Mouse (Mus musculus) splenic B cell, adult 2 months (primary cell): ENCODE results near the gene Pnpo.
A peak's percentile ranks its signal among the peaks of the same experiment; 100 is the strongest.

Source experiments
- DNase-seq: peaks from one replicate; pipeline ENCODE4 v3.0.0-alpha.2; 2011; ENCODE audit warnings: low read depth, low spot score
- H3K27me3 ChIP-seq: 2 replicates; pipeline ENCODE4 v1.6.1; 2012; ENCODE audit warnings: mild to moderate bottlenecking, low read length, moderate library complexity, mixed read lengths; ENCODE audit not compliant: control insufficient read depth, poor library complexity, insufficient read depth, severe bottlenecking
- H3K36me3 ChIP-seq: 2 replicates; pipeline ENCODE4 v1.6.1; 2012; ENCODE audit warnings: mild to moderate bottlenecking, low read length, moderate library complexity, mixed read lengths; ENCODE audit not compliant: control insufficient read depth, poor library complexity, insufficient read depth, severe bottlenecking

Gene Pnpo

DNA sequence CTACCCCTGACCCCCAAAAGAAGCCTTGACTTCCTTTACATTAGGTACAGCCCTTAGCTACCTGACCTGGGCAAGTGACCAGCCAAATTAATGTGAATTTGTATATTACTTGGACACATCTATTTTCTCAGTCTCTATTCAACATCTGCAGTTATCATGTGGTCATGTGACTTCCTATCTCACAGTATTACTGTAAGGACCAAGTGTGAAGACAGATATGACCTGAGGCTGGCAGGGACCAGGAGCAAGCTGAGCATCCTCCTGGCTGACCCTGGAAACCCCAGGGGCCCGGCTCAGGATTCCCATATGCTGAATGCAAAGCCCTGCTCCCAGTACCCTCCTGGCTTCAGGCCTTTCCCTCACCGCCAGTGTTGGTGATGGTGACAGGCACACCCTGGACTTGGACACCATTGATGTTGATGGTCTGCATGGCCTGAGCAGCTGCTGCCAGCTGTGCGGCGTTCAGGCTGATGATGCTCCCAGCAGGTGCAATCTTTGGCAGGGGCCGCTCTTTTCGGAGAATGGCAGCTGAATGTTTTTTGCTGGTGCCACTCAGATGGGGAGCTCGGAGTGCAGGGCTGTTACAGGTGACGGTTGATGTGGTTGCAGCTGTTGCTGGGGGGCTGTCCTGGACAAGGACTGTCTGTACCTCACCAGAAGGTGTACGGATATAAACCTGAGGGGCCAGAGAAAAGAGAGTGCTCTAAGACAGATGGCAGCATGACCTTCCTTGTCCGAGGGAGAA is 13.4 kb upstream of the Pnpo start:
- Histone ChIP-seq H3K36me3 (peaks cover 25% of the 10 kb centered on the region), H3K27me3 (no peaks in the 10 kb centered on the region)
- no peak for DNase-seq

GRCm38 (mm10) chr11:96956009-96956724 is 12.4 kb upstream of the Pnpo start:
- DNase-seq = no peak
- Histone ChIP-seq H3K36me3 (peaks cover 20% of the 10 kb centered on the region), H3K27me3 (no peaks in the 10 kb centered on the region)

DNA sequence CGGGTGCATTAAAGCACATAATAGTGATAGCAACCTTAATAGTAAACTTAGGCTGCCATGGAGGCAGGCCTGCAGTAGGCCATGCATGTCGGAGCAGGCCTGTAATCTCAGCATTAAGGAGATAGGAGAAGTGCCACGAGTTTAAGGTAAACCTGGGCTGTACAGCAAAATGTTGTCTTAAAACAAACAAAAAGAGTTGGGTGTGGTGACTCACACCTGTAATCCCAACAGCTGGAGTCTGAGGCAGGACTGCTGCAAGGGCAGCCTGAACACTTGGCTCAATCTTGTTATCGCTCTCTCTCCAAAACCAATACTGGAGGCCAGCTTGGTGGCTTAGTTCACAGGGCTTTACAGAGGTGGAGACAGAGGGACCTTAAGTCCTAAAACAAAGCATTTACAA is 11.3 kb upstream of the Pnpo start:
- no peak for DNase-seq
- Histone ChIP-seq H3K27me3 (no peaks in the 10 kb centered on the region), H3K36me3 (peaks cover 13% of the 10 kb centered on the region)

GRCm38 (mm10) chr11:96952896-96953295 is 9.1 kb upstream of the Pnpo start:
- Histone ChIP-seq H3K36me3 (peaks cover 13% of the 10 kb centered on the region), H3K27me3 (no peaks in the 10 kb centered on the region)
- no peak for DNase-seq

DNA sequence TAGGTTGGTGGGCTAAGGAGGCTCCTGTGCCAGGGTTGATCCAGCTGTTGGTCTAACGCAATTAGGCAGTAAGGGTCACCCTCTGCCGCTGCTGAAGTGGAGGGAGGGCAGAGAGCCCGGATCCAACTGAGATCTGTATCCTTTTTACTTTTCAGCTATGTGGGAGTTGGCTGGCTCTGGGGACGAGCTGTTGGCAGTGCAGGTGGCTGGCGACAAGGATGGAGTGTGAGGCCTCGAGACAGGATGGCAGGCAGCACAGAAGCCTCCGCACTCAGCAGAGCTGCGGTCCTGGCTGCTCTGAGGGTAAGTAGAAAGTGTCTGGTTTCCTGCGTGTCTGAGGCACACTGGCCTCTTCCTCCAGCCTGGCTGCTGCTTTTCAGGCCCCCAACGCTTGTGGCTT is 8.6 kb upstream of the Pnpo start:
- Histone ChIP-seq H3K36me3 (peaks cover 11% of the 10 kb centered on the region), H3K27me3 (no peaks in the 10 kb centered on the region)

DNA sequence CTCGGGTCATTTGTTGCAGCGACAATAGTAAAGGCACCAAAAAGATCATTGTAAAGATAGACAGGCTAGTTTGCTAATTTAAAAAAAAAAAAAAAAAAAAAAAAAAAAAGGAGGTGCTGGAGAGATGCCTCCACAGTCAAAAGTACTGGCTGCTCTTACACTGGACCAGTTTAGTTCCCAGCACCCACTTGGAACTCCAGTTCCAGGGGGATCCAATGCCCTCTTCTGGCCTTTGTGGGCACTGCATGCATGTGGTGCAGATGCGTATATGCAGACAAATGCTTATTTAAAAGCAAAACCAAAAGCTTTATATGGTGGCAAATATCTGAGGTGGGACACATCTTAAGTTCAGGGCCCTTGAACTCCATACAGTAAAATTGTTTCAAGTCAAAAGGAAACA is 7.0 kb upstream of the Pnpo start:
- DNase-seq = peak; percentile 53
- no peaks in the 10 kb centered on the region for H3K27me3 ChIP-seq

More for the DNA sequence above, 8.6 kb upstream of the Pnpo start:
- no peak for DNase-seq

DNA sequence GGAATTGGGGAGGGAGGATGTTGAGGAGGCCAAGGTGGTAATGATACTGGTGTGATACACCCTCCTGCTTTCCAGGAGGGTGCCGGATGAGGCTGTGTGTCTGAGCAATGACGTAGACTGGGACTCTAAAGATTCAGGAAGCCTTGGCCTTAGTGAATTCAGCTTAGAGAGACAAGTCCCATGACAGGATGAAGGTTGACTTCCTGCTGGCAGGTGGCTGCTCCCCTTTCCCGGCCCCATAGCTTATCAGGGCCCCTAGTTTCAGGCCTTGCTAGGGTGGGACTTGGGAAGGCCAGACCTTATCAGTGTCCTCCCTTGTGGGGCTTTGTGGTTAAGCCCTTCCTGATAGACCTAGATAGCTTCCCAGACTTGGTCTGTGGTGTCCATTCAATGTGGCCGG is 4.1 kb upstream of the Pnpo start:
- no peak for DNase-seq
- H3K27me3 ChIP-seq = no peaks in the 10 kb centered on the region

More for the DNA sequence above, 7.0 kb upstream of the Pnpo start:
- H3K36me3 ChIP-seq = peaks cover 7% of the 10 kb centered on the region; the same call in 1 of the 2 replicates

GRCm38 (mm10) chr11:96946498-96946897 is 2.7 kb upstream of the Pnpo start:
- Histone ChIP-seq H3K36me3 (no peaks in the 10 kb centered on the region), H3K27me3 (no peaks in the 10 kb centered on the region; the same call in 1 of the 2 replicates)
- DNase-seq = no peak

More for the DNA sequence above, 4.1 kb upstream of the Pnpo start:
- peaks cover 1% of the 10 kb centered on the region; the same call in 1 of the 2 replicates for H3K36me3 ChIP-seq

DNA sequence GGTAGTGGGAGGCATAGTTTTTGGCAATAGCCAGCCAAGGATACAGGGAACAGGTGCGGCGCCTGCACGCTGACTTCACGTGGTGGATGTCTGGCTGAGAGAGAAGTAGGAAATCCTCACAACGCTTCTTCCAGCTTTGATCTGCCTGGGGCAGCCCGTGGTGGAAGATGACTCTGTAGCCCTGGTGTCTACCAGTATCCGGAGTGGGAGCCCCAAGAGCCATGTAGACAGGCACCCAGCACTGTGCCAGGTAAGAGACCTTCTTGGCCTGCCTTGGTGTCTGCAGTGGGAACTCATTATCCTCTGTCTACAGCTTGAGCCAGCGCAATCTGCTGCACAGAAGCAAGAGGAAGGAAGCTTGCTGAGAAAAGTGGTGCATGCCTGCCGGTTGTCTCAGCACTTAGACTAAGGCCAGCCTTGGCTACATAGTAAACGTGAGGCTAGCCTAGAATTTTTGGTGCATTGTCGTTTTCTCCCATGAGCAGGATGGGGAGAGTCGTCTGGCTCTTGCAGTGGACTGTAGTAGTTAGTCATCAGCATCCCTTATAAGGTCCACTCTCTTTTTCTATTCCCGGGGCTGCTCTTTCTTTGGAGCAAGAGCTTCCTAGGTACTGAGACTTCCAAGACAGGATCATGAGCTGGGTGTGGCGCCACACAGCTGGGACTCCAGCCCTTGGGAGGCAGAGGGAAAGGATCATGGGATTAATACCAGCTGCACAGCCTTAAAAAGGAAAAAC is 1.2 kb upstream of the Pnpo start:
- DNase-seq = peak; percentile 17
- Histone ChIP-seq H3K36me3 (no peaks in the 10 kb centered on the region), H3K27me3 (no peaks in the 10 kb centered on the region; the same call in 1 of the 2 replicates)

- no peaks in the 10 kb centered on the region; the same call in 1 of the 2 replicates for H3K27me3 ChIP-seq
- no peak for DNase-seq
- H3K36me3 ChIP-seq = no peaks in the 10 kb centered on the region
These were observed 1.7 kb downstream of the Pnpo start for GRCm38 (mm10) chr11:96941989-96942590.

DNA sequence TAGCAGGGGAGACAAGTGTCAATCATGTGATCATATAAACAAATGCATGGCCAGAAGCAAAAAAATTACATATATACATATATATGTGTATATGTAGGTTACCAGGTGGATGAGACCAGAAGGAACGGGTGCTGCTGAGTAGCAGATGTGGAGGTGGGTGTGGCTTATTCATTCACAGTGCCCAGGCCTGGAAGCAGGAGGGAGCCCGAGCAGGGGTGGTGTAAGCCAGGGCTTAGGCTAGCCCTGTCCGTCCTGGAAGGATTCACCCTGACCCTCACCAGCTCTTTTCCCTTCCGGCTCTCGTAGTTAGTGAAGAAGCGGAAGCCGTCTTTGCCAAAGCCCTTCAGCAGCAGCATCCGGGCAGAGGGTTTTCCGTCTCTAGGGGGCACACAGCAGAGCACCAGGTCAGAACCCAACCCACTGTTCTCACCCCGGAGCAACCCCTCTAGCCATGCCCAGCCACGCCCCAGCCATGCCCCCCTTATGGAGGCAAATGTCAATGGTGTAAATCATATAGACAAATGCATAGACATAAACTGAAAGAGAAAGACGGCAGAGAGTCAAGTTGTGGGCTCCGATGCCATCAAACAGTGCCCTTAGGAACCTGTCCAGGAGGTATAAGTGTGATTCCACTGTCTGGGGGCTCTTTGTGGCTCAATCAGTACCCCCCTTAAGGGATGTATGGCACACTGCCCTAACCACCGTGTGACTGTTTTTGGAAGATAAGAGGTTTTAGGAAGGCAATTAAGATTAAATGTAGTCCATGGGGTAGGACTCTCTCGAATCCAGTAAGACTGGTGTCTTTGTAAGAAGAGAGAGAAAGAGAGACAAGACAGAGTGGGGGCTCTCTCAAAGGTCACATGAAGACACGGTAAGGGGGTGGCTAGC is 3.0 kb downstream of the Pnpo start:
- H3K27me3 ChIP-seq = no peaks in the 10 kb centered on the region; the same call in 1 of the 2 replicates
- no peak for DNase-seq
- no peaks in the 10 kb centered on the region for H3K36me3 ChIP-seq

DNA sequence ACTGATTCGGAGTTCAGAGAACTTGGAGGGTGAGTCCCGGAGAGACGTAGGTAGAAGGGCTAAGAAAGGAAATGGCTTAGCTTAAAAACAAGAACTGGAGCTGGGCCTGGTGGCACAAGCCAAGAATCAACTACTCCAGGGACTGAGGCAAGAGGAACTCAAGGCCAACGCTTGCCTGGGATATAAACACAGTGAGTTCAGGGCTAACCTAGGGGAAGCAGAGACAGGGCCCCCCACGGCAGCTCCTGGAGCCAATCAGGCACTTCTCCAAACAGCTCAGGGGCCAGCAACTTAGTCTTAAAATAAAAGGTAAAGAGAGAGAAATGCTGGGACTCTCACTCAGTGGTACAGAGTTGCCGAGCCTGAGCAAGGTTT is 5.4 kb downstream of the Pnpo start:
- no peaks in the 10 kb centered on the region; the same call in 1 of the 2 replicates for H3K27me3 ChIP-seq
- H3K36me3 ChIP-seq = no peaks in the 10 kb centered on the region
- no peak for DNase-seq

DNA sequence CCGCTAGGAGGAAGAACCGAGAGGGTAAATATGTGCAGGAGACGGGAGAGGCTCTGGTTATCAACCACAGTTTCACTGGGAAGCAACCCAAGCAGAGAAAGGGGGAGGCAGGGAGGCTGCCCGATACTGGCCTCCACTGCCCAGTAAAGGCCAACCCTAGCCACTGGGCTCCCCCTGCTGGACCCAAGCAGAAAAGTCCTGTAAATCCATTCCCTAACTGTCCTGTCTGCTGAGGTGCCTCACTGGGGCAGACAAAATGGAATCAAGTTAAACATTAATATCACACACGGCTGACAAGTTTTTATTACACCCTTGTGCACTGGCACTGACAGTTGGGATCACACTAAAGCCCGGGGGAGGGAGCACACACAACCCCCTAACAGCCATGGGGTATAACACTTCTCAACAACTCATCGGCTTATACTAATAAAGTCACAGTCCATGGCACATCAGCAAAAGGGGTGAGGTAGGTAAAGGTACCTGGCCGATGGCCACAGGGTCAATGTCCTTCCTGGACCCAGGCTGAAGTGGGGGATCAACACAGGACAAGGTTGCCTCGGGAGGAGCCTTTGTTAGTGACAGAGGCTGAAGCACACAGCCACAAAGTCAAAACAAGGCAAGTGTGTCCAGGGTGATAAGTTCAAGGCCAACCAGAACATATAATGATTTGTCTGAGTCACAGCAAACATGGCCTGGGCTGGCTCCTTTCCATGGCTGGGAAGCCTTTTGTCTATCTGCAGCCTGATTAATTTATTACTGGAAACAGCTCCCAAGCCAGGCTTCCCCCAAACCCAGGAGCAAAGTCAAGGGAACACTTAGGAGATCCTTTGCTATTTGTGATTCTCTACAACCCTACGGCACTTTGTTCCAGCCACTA is 6.0 kb downstream of the Pnpo start:
- peak; percentile 56 for DNase-seq
- H3K36me3 ChIP-seq = no peaks in the 10 kb centered on the region
- no peaks in the 10 kb centered on the region; the same call in 1 of the 2 replicates for H3K27me3 ChIP-seq
